Mouse (Mus musculus) lung, embryonic 14.5 days (tissue): ENCODE results near the gene Casp1. TPM values are rescaled to one million over a fixed set of nuclear protein-coding genes. Genes with fewer than 3 reads are reported as not detected.
A peak's percentile ranks its signal among the peaks of the same experiment; 100 is the strongest.

Experiments used
- ATAC-seq: fragments of 200-750 bp; cut with Nextera tagmentation; 2 replicates; pipeline ENCODE4 v1.8.0; 2017; ENCODE audit warnings: mild to moderate bottlenecking, moderate TSS enrichment, moderate library complexity; ENCODE audit not compliant: insufficient read depth
- DNase-seq: peaks from one replicate; pipeline ENCODE4 v3.0.0-alpha.2; 2015
- H3K27ac ChIP-seq: fragments of 300-500 bp; sonication (generic); 2 replicates; pipeline ENCODE4 v1.5.1; 2014; ENCODE audit warnings: low read depth, mild to moderate bottlenecking, moderate library complexity
- H3K27me3 ChIP-seq: fragments of 300-500 bp; sonication (generic); 2 replicates; pipeline ENCODE4 v1.6.1; 2014; ENCODE audit warnings: low read length, control low read depth; ENCODE audit not compliant: insufficient read depth
- H3K36me3 ChIP-seq: fragments of 300-500 bp; sonication (generic); 2 replicates; pipeline ENCODE4 v1.6.1; 2014; ENCODE audit warnings: control low read depth; ENCODE audit not compliant: insufficient read depth
- H3K4me1 ChIP-seq: fragments of 300-500 bp; sonication (generic); 2 replicates; pipeline ENCODE4 v1.6.1; 2014; ENCODE audit warnings: antibody characterized with exemption, control low read depth; ENCODE audit not compliant: insufficient read depth
- H3K4me2 ChIP-seq: fragments of 300-500 bp; sonication (generic); 2 replicates; pipeline ENCODE4 v1.6.1; 2014; ENCODE audit warnings: mild to moderate bottlenecking
- H3K4me3 ChIP-seq: fragments of 300-500 bp; sonication (generic); 2 replicates; pipeline ENCODE4 v1.5.1; 2014; ENCODE audit warnings: low read depth, low read length
- H3K9ac ChIP-seq: fragments of 300-500 bp; sonication (generic); 2 replicates; pipeline ENCODE4 v1.6.1; 2014
- H3K9me3 ChIP-seq: fragments of 300-500 bp; sonication (generic); 2 replicates; pipeline ENCODE4 v1.6.1; 2016; ENCODE audit warnings: low read depth, low read length, control low read depth
- CTCF ChIP-seq: IDR thresholded peaks from 2 replicates; pipeline ENCODE4 v1.5.1; 2016; ENCODE audit warnings: antibody characterized with exemption, low read depth
- WGBS: fragments of 180-500 bp; shearing (Covaris S2); extraction: QIAGEN DNeasy Blood & Tissue Kit; methylation state at CpG from one replicate; pipeline ENCODE4 v1.1.7; 2014; 5-methylcytosine and 5-hydroxymethylcytosine counted together
- polyA plus RNA-seq: library from polyadenylated mRNA; unstranded; fragments of >200 nt; fragmentation: Nextera tagmentation; extraction: Ambion mirVana; gene quantifications from 2 replicates; pipeline ENCODE4 v1.2.1, GENCODE M21; 2014

The Casp1 gene
- polyA plus RNA-seq, 1 experiment from 2014 or later = 1.1 TPM

GRCm38 (mm10) chr9:5296354-5297237 lies 1.7 kb upstream of the Casp1 start:
- WGBS = 63% methylated on average over 2 of the region's 2 CpGs

DNA sequence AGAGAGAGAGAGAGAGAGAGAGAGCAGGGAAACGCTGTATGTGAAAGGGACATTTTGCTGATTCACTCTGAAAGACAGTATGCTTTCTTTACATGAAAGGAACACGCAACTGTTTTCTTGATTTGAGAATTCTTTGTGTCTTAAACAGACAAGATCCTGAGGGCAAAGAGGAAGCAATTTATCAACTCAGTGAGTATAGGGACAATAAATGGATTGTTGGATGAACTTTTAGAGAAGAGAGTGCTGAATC lies 740 bp downstream of the Casp1 start:
- no peak overlapping the region for H3K9ac ChIP-seq
- H3K4me3 ChIP-seq = no peak overlapping the region
- 82% methylated on average over 2 of the region's 2 CpGs for WGBS
- no peaks in the 10 kb centered on the region for H3K4me1 ChIP-seq
- no peak overlapping the region for H3K4me2 ChIP-seq
- H3K9me3 ChIP-seq = no peaks in the 10 kb centered on the region
- no peak for ATAC-seq
- H3K36me3 ChIP-seq = no peaks in the 10 kb centered on the region
- H3K27me3 ChIP-seq = no peaks in the 10 kb centered on the region
- no peak for DNase-seq
- TF ChIP-seq CTCF = no peak
- no peak overlapping the region for H3K27ac ChIP-seq

More at GRCm38 (mm10) chr9:5296354-5297237, 1.7 kb upstream of the Casp1 start:
- Histone ChIP-seq H3K9ac (no peak overlapping the region), H3K27me3 (no peaks in the 10 kb centered on the region), H3K4me1 (no peaks in the 10 kb centered on the region), H3K27ac (no peak overlapping the region), H3K9me3 (no peaks in the 10 kb centered on the region), H3K4me2 (no peak overlapping the region), H3K36me3 (no peaks in the 10 kb centered on the region), H3K4me3 (no peak overlapping the region)
- DNase-seq (no peak), ATAC-seq (no peak)
- no peak for TF ChIP-seq CTCF

GRCm38 (mm10) chr9:5308561-5308960 lies 10.2 kb downstream of the Casp1 start, which contains the start of gene Casp4:
Casp4 (plus strand) TSS chr9:5308828.
- DNase-seq = peak; percentile 11
- Histone ChIP-seq H3K36me3 (no peaks in the 10 kb centered on the region), H3K27me3 (no peaks in the 10 kb centered on the region), H3K9ac (no peak within 1 kb of the TSS), H3K4me2 (no peak within 1 kb of the TSS), H3K9me3 (no peaks in the 10 kb centered on the region), H3K27ac (no peak within 1 kb of the TSS), H3K4me3 (no peak within 1 kb of the TSS), H3K4me1 (no peaks in the 10 kb centered on the region)
- WGBS = 51% methylated on average over 5 of the region's 5 CpGs
- no peak for TF ChIP-seq CTCF
- ATAC-seq = no peak

GRCm38 (mm10) chr9:5310112-5310511 lies 11.8 kb downstream of the Casp1 start:
- no peak for DNase-seq
- Histone ChIP-seq H3K36me3 (no peaks in the 10 kb centered on the region), H3K4me1 (no peaks in the 10 kb centered on the region), H3K9ac (no peak overlapping the region), H3K27me3 (no peaks in the 10 kb centered on the region), H3K4me2 (no peak overlapping the region), H3K4me3 (no peak overlapping the region), H3K9me3 (no peaks in the 10 kb centered on the region), H3K27ac (no peak overlapping the region)
- ATAC-seq = no peak
- no peak for TF ChIP-seq CTCF

DNA sequence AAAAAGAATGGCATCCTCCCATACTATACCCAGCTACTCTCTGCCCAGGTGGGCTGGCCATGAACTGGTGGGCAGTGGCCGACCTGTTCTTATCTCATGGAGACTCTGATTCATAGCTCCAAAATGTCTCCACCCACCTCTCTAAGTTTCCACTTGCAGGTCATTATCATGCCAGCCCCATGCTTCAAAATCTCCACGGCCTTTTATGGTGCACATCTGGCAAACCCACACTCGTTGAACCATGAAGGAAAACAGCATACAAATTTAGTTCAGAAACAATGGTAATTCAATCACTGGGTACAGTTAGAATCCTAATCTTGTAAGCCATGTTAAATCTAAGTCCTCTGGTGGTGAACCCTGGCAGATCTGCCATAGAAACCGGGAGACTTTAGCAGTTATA lies 13.1 kb downstream of the Casp1 start:
- ATAC-seq = no peak

DNA sequence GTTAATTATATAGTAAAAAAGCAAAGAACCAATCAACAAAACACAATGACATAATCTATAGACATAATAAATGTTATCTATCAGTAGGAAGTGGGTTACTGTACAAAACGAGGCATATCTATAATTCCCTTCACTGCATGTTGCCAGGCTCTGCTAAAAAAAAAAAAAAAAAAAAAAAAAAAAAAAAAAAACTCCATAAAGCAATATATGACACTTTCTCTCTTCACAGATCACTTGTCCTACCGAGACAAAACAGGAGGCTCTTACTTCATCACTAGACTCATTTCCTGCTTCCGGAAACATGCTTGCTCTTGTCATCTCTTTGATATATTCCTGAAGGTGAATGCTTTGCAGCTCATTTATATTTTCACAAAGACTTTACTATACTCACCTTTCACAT lies 29.9 kb downstream of the Casp1 start:
- Histone ChIP-seq H3K9me3 (no peaks in the 10 kb centered on the region), H3K9ac (no peak overlapping the region), H3K36me3 (no peaks in the 10 kb centered on the region), H3K4me3 (no peak overlapping the region), H3K27me3 (no peaks in the 10 kb centered on the region), H3K4me1 (no peaks in the 10 kb centered on the region), H3K4me2 (no peak overlapping the region), H3K27ac (no peak overlapping the region)
- 56% methylated on average over 3 of the region's 3 CpGs for WGBS
- no peak for ATAC-seq
- no peak for DNase-seq
- TF ChIP-seq CTCF = no peak

More for the DNA sequence above, 13.1 kb downstream of the Casp1 start:
- Histone ChIP-seq H3K27ac (no peak overlapping the region), H3K4me2 (no peak overlapping the region), H3K4me3 (no peak overlapping the region), H3K9ac (no peak overlapping the region), H3K27me3 (no peaks in the 10 kb centered on the region), H3K9me3 (no peaks in the 10 kb centered on the region), H3K4me1 (no peaks in the 10 kb centered on the region), H3K36me3 (no peaks in the 10 kb centered on the region)
- 71% methylated on average over 4 of the region's 4 CpGs for WGBS
- no peak for DNase-seq
- TF ChIP-seq CTCF = no peak

DNA sequence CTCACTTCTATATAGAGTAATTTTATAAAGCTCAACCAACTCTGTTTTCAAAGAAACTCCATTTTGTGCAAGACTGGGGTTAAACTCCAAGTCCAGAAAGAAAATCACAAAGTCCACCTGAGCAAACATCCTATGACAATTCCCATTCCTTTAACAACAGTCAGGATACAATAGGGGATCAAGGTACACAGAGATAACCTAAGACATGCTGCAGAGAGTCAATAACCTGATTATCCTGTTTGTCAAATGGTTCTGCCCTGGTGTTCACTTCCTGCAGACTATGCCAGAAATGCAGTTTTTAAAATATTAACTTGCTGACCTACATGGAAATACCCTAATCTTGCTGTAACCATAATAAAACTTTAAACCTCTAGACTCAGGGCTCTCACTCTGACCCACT lies 34.1 kb downstream of the Casp1 start:
- Histone ChIP-seq H3K27me3 (no peaks in the 10 kb centered on the region), H3K4me2 (no peak overlapping the region), H3K9me3 (no peaks in the 10 kb centered on the region), H3K4me1 (no peaks in the 10 kb centered on the region), H3K4me3 (no peak overlapping the region), H3K36me3 (no peaks in the 10 kb centered on the region), H3K9ac (no peak overlapping the region), H3K27ac (no peak overlapping the region)
- DNase-seq (no peak), ATAC-seq (no peak)
- TF ChIP-seq CTCF = no peak
